Mouse (Mus musculus) erythroid progenitor cell, adult 5-6 weeks (primary cell): ENCODE data around the gene Ccdc6. TPM values are rescaled to one million over a fixed set of nuclear protein-coding genes. Genes with fewer than 3 reads are reported as not detected.
A peak's percentile ranks its signal among the peaks of the same experiment; 100 is the strongest.

Experiments
- ATAC-seq: replicated peaks from 2 replicates; pipeline ENCODE4 v1.8.0; 2016; ENCODE audit warnings: moderate number of reproducible peaks, mild to moderate bottlenecking, moderate TSS enrichment, inconsistent platforms; ENCODE audit not compliant: poor library complexity, low FRiP score, severe bottlenecking
- total RNA-seq, 2 experiments: library from RNA; stranded (forward) in 1 of 2; stranded (reverse) in 1 of 2; fragments of 150-400 nt in 1 of 2; fragments of 186-747, 209-891 nt in 1 of 2; gene quantifications; 2 replicates each; pipeline versions ENCODE4 v1.2.3 to v1.2.4; 2015 to 2017; ENCODE audit warnings: low replicate concordance in 2 of 2

Ccdc6 gene
- total RNA-seq (2015; ENCODE audit: low replicate concordance) (25.2 and 45.0 TPM in 2 replicates), total RNA-seq (2017; ENCODE audit: low replicate concordance) (46.6 and 61.2 TPM in 2 replicates)

DNA sequence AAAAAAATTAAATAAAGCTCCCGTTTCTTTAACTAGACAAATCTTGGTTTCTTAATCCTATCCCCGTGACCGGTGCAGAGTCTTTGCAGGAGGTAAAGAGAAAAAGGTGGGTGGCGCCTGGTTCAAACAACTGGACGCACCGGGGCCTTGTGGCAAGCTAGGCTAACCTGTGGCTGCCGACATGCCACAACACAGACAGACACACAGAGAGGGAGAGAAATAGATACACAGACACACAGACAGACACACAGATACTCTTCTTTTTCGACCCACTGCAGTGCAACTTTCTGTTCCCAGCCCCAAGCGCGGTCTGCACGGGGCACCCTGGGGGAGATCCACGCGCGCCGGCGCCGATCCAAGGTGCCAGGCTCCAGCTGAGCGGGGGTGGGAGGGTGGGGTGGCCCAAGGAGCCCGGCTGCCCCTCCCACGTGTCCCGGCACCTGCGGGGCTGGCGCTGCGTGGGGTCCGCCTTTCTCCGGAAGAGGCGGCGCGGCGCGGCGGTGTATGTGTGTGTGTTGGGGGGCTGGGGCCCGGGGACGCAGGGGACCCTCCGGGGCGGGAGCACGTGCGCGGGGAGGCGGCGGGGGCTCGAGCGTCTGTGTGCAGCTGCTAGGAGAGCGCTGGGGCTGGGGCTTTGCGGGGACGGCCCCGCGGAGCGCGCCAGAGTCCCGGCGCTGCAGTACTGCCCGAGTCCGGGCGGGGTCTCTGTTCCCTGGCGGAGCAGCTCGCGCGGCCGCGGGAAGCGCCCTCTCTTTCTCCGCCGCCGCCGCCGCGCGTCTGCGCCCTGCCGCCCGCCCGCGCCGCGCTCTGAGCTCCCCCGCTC is at the start of gene Ccdc6:
Gene Ccdc6, plus strand, starts transcription at position 756 of the 823 bp plus-strand sequence.
- ATAC-seq, result peak; percentile 79

DNA sequence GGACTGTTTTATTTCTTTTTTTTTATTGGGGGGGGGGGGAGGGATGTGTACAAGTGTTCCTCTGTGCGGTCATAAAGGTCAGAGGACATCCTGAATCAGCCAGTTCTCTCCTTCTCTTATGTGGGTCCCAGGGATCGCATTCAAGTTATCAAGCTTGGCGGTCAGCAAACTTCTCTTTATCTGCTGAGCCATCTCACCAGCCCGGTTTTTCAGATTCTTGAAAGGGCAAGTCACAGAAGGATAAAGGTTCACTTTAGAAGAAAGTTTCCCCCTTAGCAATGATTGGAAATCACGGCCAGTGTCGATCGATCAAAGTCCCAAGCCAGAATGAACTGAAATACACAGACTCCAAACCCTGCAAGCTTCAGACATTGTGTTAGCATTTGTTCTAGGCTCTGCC is 47.1 kb upstream of the Ccdc6 start:
- no peak for ATAC-seq

DNA sequence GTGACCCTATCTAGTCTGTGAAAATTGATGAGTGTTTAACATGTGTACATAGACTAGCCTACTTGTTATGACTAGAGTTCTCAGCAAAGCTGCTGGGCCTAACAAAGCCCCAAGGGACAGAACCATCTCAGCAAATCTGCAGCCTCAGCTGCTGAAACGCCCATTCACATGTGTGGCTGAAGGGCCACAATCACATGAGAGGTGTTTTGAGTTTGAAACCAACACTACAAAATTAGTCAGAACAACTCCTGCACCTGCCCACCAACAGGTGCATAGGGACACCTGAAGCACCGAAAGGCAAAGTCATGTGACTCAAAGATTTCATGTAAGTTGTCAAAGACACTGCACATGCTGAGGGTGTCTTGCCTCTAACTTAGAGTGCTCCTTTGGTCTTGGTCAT is 41.6 kb upstream of the Ccdc6 start:
- ATAC-seq, result no peak

DNA sequence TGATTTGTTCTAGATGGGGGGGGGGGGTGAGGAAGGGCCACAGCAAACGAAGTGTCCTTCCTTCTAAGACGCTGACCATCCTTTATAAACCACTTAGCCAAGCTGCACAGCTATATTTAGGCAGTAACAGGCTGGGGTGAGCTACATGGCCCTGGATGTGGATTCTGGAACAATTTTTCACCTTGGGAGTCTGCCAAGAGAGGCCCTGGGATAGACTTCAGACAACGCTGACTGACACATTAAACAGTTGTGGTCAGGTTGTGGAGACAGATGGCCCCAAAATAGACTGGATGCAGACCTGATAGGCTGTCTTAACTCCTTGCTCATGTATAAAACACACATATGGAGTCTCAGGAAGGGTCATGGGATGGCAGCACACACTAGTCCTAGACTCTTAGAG is 39.9 kb upstream of the Ccdc6 start:
- ATAC-seq, result no peak

DNA sequence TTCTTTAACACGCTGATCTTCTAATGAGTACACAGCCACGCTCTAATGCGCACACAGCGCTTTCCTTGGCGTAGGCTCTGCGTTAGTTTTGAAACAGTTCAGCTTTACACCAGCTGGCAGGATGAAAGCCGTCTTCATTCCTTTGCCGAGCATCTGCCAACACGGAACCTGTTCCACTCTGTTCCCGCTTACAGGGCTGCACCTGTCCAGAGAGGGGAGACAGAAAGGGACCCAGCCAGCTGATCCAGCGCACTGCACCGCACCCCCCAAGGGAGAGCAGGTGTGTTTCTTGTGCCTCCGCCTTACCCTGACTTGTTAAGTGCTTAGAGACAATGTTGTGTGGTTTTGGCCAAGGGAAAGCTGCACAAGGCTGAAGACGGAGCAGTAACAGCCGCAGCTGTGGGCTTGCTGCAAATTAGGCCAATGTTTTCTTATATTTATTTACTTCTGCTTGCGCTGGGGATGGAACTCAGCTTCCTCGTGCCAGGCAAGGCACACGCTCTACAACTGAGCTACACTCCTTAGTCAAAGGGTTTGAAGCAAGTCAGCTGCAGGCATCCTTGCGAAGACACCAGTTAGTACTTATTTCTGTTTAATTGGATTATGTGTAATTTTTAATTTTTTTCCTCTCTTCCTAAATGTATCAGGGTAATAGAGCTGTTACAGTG is 36.8 kb upstream of the Ccdc6 start:
- no peak for ATAC-seq

DNA sequence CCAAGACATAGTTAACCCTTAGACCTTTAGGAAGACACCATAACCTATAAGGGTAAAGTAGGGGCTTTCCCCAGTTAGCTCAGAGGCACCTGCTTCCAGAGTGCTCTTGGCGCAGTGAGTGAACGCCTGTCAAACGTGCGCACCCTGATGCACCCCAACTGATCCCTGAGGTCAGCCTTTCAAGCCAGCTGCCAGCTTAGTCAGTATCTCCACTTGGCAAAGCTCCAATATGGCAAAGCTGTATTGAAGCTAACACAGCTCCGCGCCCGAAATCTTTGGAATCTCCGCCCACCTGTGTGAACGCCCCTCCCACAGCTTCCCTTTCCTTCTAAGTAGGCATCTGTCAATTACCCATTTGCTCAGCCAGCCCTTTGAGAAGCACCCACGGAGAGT is 36.2 kb upstream of the Ccdc6 start:
- no peak for ATAC-seq

DNA sequence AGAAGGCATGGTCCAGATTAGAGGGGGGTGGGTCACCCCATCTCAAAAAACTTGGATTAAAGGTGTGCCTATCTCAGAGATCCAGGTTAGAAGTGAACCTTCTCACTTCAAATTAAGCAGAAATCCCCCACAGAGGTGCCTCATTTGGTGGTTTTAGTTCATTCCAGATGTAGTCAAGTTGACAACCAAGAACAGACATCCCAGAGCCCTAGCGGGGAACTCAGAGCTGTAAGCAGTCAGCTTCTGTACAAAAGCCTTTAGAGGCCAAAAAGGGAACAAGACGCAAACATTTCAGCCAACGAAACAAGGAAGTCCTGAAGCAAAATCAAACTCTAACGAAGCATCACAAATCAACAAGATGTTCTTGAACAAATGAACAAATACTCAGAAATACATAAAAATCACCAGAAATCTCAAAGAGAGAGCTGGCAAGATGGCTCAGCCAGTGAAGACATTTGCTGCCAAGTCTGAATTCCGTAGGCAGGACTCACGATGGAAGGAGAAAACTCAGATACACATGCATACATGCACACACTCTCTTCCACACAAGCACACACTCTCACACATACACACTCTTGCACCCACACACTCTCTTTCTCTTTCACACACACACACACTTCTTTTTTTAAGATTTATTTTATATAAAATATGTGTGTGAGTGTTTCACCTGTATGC is 32.9 kb upstream of the Ccdc6 start:
- no peak for ATAC-seq

DNA sequence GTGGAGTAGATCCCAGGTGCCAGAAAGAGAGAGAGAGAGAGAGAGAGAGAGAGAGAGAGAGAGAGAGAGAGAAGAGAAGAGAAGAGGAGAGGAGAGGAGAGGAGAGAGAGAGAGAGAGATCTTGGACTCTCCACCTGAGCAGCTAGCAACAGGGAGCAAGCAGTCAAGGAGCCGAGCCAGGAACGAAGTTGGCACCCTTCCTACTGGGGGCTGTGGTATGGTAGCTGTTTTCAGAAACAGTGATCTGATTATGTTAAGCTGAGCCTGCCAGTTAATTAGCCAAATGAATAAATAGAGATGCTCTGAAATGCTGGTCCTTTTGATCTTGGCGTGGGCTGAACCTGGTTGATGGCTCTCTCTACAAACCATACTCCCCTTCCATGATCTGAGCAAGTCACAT is 31.7 kb upstream of the Ccdc6 start:
- ATAC-seq, result no peak

DNA sequence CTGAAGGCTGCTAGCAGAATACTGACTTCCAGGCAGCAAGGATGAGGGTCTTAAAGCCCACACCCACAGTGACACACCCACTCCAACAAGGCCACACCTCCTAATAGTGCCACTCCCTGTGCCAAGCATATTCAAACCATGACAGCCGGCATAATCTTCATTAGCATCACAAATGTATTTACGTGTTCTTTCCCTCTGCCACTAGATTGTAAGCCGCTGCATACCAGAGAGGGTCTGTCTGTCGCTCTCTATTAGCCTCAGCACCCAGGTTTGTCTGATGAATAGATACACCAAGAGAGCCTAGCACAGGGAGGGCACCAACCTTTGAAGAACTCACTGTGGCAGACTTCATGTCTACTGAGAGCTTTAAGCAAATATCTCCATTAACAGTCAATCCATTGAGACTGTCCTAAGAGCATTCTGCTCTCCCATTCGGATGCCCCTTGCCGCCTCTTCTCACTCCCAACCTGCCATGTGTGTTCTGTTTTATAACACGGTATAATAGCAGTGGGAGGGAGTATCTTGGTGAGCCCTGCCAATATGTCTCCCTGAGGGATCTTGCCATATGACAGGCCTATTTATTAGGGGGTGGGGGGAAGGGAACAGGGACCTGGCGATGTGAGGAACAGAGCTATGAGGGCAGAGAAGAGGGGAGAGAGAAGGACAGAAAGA is 30.3 kb upstream of the Ccdc6 start:
- ATAC-seq, result no peak

DNA sequence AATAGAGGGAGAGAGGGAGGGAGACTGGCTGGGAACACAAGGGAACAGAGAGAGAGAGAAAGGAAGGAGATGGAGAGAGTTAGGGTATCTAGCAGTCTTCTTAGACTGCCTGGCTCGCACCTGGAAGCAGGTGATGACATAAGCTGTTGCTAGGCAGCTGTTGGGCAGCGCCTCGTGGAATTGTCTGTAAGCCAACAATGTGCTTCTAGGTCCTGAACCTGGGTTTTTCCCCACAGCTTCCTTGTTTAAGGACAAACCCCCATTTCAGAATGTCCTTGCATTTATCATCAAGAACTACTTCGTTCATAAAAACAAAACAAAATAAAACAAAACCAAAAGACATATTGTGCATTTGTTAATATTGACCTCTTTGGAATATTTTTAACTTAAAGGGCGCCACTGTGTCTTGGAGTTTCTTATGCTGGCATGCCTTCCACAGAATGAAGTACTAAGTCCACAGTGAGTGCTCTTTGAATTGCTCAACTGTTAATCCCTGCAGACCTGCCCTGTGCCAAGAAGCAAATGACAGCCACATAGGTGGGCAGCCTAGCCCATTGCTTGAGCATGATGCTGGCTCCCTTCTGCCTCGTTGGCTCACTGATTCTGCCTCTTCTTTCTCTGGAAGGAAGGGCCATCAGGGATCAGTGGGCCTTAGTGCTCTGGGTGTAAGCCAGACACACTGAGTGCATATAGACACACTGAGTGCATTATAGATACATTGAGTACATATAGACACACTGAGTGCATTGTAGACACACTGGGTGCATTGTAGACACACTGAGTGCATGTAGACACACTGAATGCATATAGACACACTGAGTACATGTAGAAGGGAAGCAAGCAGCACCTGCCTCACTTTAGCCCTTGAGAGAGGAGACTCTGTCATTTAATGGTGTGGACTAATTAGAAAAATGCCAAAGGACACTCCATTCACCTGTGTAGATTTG is 29.5 kb upstream of the Ccdc6 start:
- no peak for ATAC-seq

DNA sequence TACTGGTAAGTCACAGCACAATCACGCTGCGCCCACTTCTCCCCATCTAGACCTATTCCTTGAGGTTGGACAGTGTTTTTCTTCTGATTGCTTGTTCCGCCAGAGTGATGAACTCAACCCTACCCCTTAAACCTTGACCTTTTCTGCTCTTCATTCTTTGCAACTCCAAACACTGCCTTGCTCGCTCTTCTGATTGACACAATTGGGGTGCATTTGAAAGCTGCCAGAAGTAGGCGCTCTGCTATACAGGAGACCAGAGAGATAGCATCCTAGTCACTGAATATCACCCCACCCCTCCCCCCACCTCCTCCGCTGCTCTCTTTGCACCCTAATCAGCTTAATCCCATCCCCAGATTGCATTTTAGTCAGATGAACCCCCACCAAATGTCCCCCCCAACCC is 27.6 kb upstream of the Ccdc6 start:
- ATAC-seq, result no peak

DNA sequence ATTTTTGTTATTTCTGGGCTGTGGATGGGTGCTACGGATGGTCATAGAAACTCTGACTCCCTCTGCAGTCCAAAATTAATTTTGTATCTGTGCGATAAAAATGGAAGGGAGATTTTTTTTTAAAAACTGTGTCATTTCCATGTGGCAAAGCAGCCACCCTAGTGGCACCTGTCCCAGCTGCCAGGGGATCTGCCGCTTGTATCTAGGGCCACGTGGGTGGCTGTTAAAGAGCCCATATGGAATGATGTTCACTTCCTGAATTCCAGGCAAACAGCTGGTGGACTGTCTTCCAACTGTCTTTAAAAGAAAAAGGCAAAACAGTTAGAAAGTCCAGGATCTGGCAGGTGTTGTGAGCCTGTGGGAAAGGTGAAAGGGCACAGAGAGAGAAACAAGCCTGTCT is 25.6 kb upstream of the Ccdc6 start:
- no peak for ATAC-seq

DNA sequence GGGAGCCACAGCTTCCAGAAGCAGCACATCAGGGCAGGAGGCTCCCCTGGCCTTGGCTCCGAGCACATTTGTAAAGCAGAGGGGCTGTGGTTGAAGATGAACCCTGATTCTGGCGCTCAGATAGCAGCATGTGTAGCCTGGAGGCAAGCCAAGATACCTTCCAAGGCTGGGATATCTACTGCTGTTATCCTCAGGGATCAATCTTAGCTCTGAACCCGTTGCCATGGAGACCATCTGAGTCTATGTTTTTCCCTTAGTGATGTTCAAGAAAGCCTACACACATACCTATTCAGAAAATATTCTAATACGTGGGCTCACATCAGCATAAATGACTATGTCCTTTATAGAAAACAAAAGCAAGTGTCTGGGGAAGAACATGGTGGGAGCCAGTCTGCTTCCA is 19.5 kb upstream of the Ccdc6 start:
- ATAC-seq, result no peak

DNA sequence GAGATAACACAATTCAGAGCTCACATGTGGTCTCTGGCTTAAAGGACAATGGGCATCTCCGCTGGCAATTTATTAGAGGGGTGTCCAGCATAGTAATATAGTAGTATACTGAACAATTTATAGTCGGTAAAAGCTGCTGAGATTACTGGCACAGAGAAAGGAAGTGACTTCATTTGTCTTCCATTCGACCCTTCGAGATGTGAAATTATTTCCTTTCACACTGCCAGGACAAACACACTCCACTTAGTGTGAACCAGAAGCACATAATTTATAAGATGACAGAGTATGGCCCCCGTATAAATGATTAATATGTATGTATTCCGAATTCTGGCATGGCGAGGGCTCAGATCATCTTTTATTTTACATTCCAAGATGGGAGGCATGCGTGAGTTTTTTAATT is 16.0 kb upstream of the Ccdc6 start:
- ATAC-seq, result no peak

DNA sequence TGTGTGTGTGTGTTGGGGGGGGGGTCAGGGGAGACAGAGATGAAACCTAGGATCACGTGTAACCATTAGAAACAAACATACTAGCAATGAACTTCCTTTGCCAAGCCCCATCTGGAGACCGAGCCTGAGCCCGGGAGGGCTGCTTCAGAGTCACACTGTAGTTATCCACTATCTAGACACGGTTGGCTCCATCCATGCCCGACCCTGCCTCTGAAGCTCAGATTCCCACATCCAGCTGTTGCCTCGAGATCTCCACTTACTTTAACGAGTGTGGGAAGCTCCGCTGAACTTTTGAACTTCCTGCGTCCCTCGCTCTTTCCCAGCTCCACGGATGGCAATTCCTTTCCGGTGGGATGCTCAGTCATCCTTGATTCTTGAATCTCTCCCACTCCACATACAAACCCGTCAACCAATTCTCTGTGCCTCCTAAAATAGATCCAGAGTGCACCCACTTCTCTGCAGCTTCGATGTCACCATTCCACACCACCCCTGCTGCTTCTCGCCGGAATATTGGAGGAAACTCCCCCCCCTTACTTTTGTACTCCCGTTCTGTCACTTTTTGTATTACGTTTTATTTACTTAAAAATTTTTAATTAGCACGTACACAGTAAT is 15.3 kb upstream of the Ccdc6 start:
- ATAC-seq, result no peak

DNA sequence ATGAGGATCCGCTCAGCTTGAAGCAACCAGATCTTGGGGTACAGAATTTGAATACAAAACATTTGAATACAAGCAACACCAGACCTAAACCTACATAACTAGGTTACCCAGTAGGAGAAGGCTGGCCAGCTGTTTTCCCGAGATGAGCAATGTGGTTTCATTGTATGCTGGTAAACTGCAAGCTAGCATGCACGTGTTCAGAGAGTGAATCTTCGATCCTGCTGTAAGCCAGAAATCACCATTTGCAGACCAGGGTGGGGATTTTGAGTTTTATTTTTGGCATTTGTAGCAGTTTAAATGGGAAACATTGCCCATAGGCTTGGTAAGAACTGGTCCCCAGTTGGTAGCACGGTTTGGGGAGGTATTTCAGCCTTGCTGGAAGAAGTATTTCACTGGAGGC is 13.7 kb upstream of the Ccdc6 start:
- ATAC-seq, result no peak

DNA sequence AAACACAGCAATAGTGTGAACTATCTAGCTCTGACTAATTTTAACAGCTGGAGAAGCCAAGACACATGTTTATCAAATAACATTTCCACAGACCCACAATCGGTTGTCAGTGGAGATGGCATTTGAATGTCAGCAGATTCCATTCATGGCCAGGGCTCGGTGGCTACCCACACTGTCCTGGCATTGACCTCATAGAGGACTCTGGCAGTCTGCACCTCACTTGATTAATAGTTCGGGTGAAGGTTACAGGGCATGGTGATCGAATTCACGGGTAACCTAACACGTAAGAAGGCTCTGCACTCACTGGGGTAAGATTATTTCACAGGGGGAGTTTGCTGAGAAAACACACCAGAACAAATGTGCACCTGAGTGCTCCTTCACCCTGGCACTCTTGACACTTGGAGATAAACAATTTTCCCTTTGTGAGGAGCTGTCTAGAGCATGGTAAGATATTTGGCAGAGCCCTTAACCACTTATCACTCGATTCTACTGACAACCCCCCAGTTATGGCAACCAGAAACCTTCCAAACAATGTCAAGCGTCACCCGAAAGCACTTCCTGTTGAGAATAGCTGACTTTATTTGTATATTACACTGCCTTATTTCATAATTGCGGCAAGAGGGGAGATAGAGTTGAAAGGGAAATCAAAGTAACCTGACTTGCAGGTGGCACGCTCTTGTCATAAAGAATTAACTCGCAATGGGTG is 11.5 kb upstream of the Ccdc6 start:
- ATAC-seq, result no peak

DNA sequence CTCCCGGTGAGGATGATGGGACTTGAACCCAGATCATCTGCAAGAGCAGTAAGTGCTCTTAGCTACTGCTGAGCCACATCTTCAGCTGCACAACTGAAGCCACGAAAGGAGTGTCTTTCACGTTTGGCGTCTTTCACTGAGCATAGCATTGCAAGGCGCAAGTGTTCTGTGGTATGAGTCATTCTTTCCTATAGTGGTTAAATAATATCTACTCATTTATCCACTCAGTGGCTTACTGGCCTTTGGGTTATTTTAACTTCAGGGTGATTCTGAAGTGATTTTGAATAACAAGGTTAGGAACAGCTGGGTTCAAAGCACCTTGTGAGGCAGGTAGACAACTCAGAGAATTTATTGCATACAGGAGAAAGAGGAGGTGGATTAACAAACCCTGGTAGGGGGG is 8.1 kb upstream of the Ccdc6 start:
- no peak for ATAC-seq
